Mouse (Mus musculus) ES-E14 (cell line): Measurements from ENCODE around the gene Pm20d1.

ENCODE experiments used
- HCFC1 ChIP-seq: IDR thresholded peaks from 2 replicates; pipeline ENCODE4 v1.6.1; 2012; ENCODE audit warnings: low read length, inconsistent platforms, borderline replicate concordance; ENCODE audit not compliant: insufficient read depth
- ZC3H11A ChIP-seq: IDR thresholded peaks from 2 replicates; pipeline ENCODE4 v1.6.1; 2012; ENCODE audit warnings: low read depth, mild to moderate bottlenecking, inconsistent platforms, low read length, borderline replicate concordance

DNA sequence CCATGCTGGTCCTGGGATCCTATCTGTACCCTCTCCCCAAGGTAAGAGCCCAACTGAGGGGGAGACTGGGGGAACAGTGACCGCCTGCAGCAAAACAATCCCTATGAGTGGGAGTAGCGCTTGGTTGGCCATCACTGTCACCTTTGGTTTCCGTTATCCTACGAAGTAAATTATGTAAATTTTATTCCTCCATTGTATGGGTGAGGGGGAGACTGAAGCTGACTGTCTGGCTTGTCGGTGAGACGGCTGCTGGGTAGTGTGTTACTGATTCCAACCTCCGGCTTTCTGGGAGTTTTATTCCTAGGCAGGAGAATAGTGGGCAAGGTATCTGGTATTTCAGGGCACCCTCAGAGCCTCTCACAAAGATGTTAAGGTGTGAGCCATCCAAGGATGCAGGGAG, 38.4 kb upstream of the Pm20d1 start:
- TF ChIP-seq HCFC1 (no peak), ZC3H11A (no peak)
